Comparison of ENCODE assay signal across 11 mouse cellular contexts in the genomic region with DNA sequence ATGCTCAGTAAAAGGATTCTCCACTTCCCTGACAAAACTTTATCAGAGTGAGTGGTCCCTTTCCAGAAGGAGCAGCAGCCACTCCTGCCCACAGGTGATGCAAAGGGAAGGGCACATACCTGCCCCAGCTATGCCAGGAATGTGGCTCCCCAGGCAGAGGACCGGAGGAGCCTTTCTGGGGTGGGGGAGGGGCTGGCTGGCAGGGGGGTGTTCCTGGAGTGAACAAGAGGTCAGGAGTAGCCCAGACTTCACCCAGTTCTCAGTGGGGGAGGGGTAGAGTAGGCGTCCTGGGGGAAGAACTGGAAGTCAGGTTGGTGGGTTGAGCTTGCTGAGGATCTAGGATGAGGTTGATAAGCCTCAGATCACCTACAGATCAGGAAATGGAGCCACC. TPM values are rescaled to one million over a fixed set of nuclear protein-coding genes. Genes with fewer than 3 reads are reported as not detected.
DNase-seq lines count a peak whose midpoint lies in the region; ATAC-seq and TF ChIP-seq lines count a peak whose summit lies in the region.
"Had no signal": no experiment of that assay in that cellular context is flagged by ENCODE, and none has a peak within 500 bp of the region (broad histone marks: within the 10 kb centered on the region; RNA-seq: fewer than 3 reads in every experiment).

No protein-coding gene starts in this region.

- DNase-seq in midbrain, embryonic 11.5 days (ENCODE audit: low spot score, missing footprints), result no peak
- DNase-seq in midbrain, postnatal 0 days (ENCODE audit: low spot score), result no peak
- DNase-seq in lung, adult 18-20 months, result peak; percentile 74 to 85
- DNase-seq in liver, result no peak
- DNase-seq in adrenal gland, adult 18-20 months (ENCODE audit: low spot score in 2 of 2), result no peak
- DNase-seq in heart, postnatal 4 days, result no peak
- DNase-seq: cerebellum, adult 2 months; gastrocnemius, postnatal 14 days had no signal

- no peak overlapping the region for H3K27ac ChIP-seq in midbrain, embryonic 11.5 days (ENCODE audit: low read depth, low read length)
- no peak overlapping the region for H3K27ac ChIP-seq in midbrain, postnatal 0 days (ENCODE audit: low read depth, low read length)
- H3K27ac ChIP-seq in intestine, postnatal 0 days (ENCODE audit: low read depth, low read length), result peak overlapping the region; percentile 6; the same call in 1 of the 2 replicates
- peak overlapping the region; percentile 63; the same call in 1 of the 2 replicates for H3K27ac ChIP-seq in stomach, embryonic 16.5 days (ENCODE audit: low read length)

- WGBS in midbrain, embryonic 11.5 days, result 18% methylated on average over 2 of the region's 2 CpGs
- WGBS in midbrain, postnatal 0 days, result 29% methylated on average over 2 of the region's 2 CpGs
- 16% methylated on average over 2 of the region's 2 CpGs for WGBS in intestine, postnatal 0 days
- WGBS in stomach, embryonic 16.5 days, result 24% methylated on average over 2 of the region's 2 CpGs

- H3K4me2 ChIP-seq in midbrain, embryonic 11.5 days, result no peak overlapping the region
- H3K4me2 ChIP-seq in midbrain, postnatal 0 days (ENCODE audit: low read depth, low read length, poor library complexity, severe bottlenecking), result no peak overlapping the region
- no peak overlapping the region for H3K4me2 ChIP-seq in intestine, postnatal 0 days (replicated peaks; ENCODE audit: low read depth)
- H3K4me2 ChIP-seq in stomach, embryonic 16.5 days (ENCODE audit: low read depth, low read length), result peak overlapping the region; percentile 18; the same call in 1 of the 2 replicates

- H3K4me1 ChIP-seq in midbrain, embryonic 11.5 days (ENCODE audit: control insufficient read depth, insufficient read depth, low read length), result peaks cover 69% of the 10 kb centered on the region
- H3K4me1 ChIP-seq in midbrain, postnatal 0 days (ENCODE audit: insufficient read depth, low read length), result peaks cover 13% of the 10 kb centered on the region; the same call in 1 of the 2 replicates
- peaks cover 17% of the 10 kb centered on the region for H3K4me1 ChIP-seq in intestine, postnatal 0 days (replicated peaks; ENCODE audit: control insufficient read depth, insufficient read depth, low read length)
- peaks cover 64% of the 10 kb centered on the region for H3K4me1 ChIP-seq in stomach, embryonic 16.5 days (ENCODE audit: control insufficient read depth, insufficient read depth, low read length)

- H3K36me3 ChIP-seq in midbrain, embryonic 11.5 days (ENCODE audit: control insufficient read depth, insufficient read depth, low read length), result peaks cover 10% of the 10 kb centered on the region
- H3K36me3 ChIP-seq in midbrain, postnatal 0 days (ENCODE audit: insufficient read depth, low read length), result peaks cover 23% of the 10 kb centered on the region; the same call in 1 of the 2 replicates
- H3K36me3 ChIP-seq in intestine, postnatal 0 days (ENCODE audit: control insufficient read depth, insufficient read depth), result peaks cover 7% of the 10 kb centered on the region; the same call in 1 of the 2 replicates
- no peaks in the 10 kb centered on the region for H3K36me3 ChIP-seq in stomach, embryonic 16.5 days (ENCODE audit: control insufficient read depth, insufficient read depth, low read length)

- H3K4me3 ChIP-seq in midbrain, embryonic 11.5 days (ENCODE audit: low read depth, low read length), result no peak overlapping the region
- no peak overlapping the region for H3K4me3 ChIP-seq in midbrain, postnatal 0 days (ENCODE audit: low read depth, low read length)
- H3K4me3 ChIP-seq in intestine, postnatal 0 days (ENCODE audit: low read depth, low read length), result no peak overlapping the region
- no peak overlapping the region for H3K4me3 ChIP-seq in stomach, embryonic 16.5 days (replicated peaks; ENCODE audit: low read length)

- no peaks in the 10 kb centered on the region for H3K9me3 ChIP-seq in midbrain, embryonic 11.5 days (ENCODE audit: control insufficient read depth, low read length)
- no peaks in the 10 kb centered on the region for H3K9me3 ChIP-seq in midbrain, postnatal 0 days (ENCODE audit: low read length)
- H3K9me3 ChIP-seq in intestine, postnatal 0 days (ENCODE audit: control insufficient read depth), result no peaks in the 10 kb centered on the region
- no peaks in the 10 kb centered on the region for H3K9me3 ChIP-seq in stomach, embryonic 16.5 days (replicated peaks; ENCODE audit: control insufficient read depth, low read length)

- H3K9ac ChIP-seq in midbrain, embryonic 11.5 days (ENCODE audit: low read length), result 0 out of 2 replicates have a peak overlapping the region, but pooled peaks have one; percentile 16
- no peak overlapping the region for H3K9ac ChIP-seq in midbrain, postnatal 0 days (replicated peaks; ENCODE audit: low read length, poor library complexity, severe bottlenecking)
- 0 out of 2 replicates have a peak overlapping the region, but pooled peaks have one; percentile 5 for H3K9ac ChIP-seq in intestine, postnatal 0 days (ENCODE audit: low read depth, low read length)
- H3K9ac ChIP-seq in stomach, embryonic 16.5 days (ENCODE audit: low read length), result 0 out of 2 replicates have a peak overlapping the region, but pooled peaks have one; percentile 36

- H3K27me3 ChIP-seq in midbrain, embryonic 11.5 days (ENCODE audit: control insufficient read depth, insufficient read depth, low read length), result no peaks in the 10 kb centered on the region; the same call in 1 of the 2 replicates
- no peaks in the 10 kb centered on the region for H3K27me3 ChIP-seq in midbrain, postnatal 0 days (ENCODE audit: insufficient read depth, low read length)
- H3K27me3 ChIP-seq in intestine, postnatal 0 days (replicated peaks; ENCODE audit: control insufficient read depth, insufficient read depth, low read length), result no peaks in the 10 kb centered on the region
- H3K27me3 ChIP-seq in stomach, embryonic 16.5 days (ENCODE audit: control insufficient read depth, insufficient read depth, low read length), result no peaks in the 10 kb centered on the region

- no peak for TF ChIP-seq CTCF in midbrain, postnatal 0 days (IDR thresholded peaks at IDR 0.05)
- no peak for TF ChIP-seq CTCF in intestine, postnatal 0 days (IDR thresholded peaks at IDR 0.05; ENCODE audit: low read depth)

- no peak for ATAC-seq in midbrain, embryonic 11.5 days (ENCODE audit: low FRiP score)
- ATAC-seq in midbrain, postnatal 0 days (ENCODE audit: low FRiP score), result no peak
- no peak for ATAC-seq in intestine, postnatal 0 days
- no peak for ATAC-seq in stomach, embryonic 16.5 days (ENCODE audit: insufficient read depth, low FRiP score)

RNA-seq across cellular contexts. Expression of gene Agrn, which starts 4.1 kb away (rescaled TPM):
- polyA plus RNA-seq in midbrain, embryonic 11.5 days (2014; fragmentation: Nextera tagmentation; extraction: Ambion mirVana), result 62.2 and 68.2 TPM in 2 replicates
- 303 and 333 TPM in 2 replicates for total RNA-seq in midbrain, postnatal 0 days (2014; rRNA removed)
- polyA plus RNA-seq in midbrain, postnatal 0 days (2015; fragmentation: Nextera tagmentation; extraction: Ambion mirVana), result 72.8 and 77.1 TPM in 2 replicates
- 15.1 and 17.7 TPM in 2 replicates for polyA plus RNA-seq in intestine, postnatal 0 days (2015; fragmentation: Nextera tagmentation; extraction: Ambion mirVana)
- 62.8 and 63.6 TPM in 2 replicates for polyA plus RNA-seq in stomach, embryonic 16.5 days (2015; fragmentation: Nextera tagmentation; extraction: Ambion mirVana)
- total RNA-seq in adrenal gland, adult 18-20 months (2021), result 10 to 100 TPM; 27.8 to 29.7 TPM
- 100 to 1,000 TPM; 112 TPM for total RNA-seq in heart, postnatal 4 days (2021)

RNA-seq across cellular contexts. Expression of gene Isg15, which starts 7.4 kb away (rescaled TPM):
- polyA plus RNA-seq in midbrain, embryonic 11.5 days (2014; fragmentation: Nextera tagmentation; extraction: Ambion mirVana), result 0.25 and 0.30 TPM in 2 replicates
- total RNA-seq in midbrain, postnatal 0 days (2014; rRNA removed), result 1.7 and 2.3 TPM in 2 replicates
- polyA plus RNA-seq in midbrain, postnatal 0 days (2015; fragmentation: Nextera tagmentation; extraction: Ambion mirVana), result 2.4 and 3.9 TPM in 2 replicates
- 36.0 and 40.5 TPM in 2 replicates for polyA plus RNA-seq in intestine, postnatal 0 days (2015; fragmentation: Nextera tagmentation; extraction: Ambion mirVana)
- 1.4 and 2.3 TPM in 2 replicates for polyA plus RNA-seq in stomach, embryonic 16.5 days (2015; fragmentation: Nextera tagmentation; extraction: Ambion mirVana)
- total RNA-seq in adrenal gland, adult 18-20 months (2021), result 1 to 10 TPM; 4.8 to 6.8 TPM
- total RNA-seq in heart, postnatal 4 days (2021), result 1 to 10 TPM; 1.3 to 1.4 TPM
- polyA plus RNA-seq: neural tube, embryonic 11.5 days had no signal

RNA-seq across cellular contexts. Expression of gene AW011738, which starts 9.9 kb away (rescaled TPM):
- 2.4 TPM in 2 replicates for polyA plus RNA-seq in midbrain, embryonic 11.5 days (2014; fragmentation: Nextera tagmentation; extraction: Ambion mirVana)
- total RNA-seq in midbrain, postnatal 0 days (2014; rRNA removed), result 7.5 and 8.2 TPM in 2 replicates
- polyA plus RNA-seq in midbrain, postnatal 0 days (2015; fragmentation: Nextera tagmentation; extraction: Ambion mirVana), result 3.5 and 3.7 TPM in 2 replicates
- 0.85 and 0.93 TPM in 2 replicates for polyA plus RNA-seq in intestine, postnatal 0 days (2015; fragmentation: Nextera tagmentation; extraction: Ambion mirVana)
- polyA plus RNA-seq in stomach, embryonic 16.5 days (2015; fragmentation: Nextera tagmentation; extraction: Ambion mirVana), result 2.3 and 2.4 TPM in 2 replicates
- total RNA-seq in adrenal gland, adult 18-20 months (2021), result 1 to 10 TPM; 3.3 to 4.7 TPM
- total RNA-seq in heart, postnatal 4 days (2021), result 1 to 10 TPM; 7.6 to 7.7 TPM

RNA-seq across cellular contexts. Expression of gene Perm1, which starts 22.5 kb away (rescaled TPM):
- 0.81 and 1.2 TPM in 2 replicates for polyA plus RNA-seq in midbrain, embryonic 11.5 days (2014; fragmentation: Nextera tagmentation; extraction: Ambion mirVana)
- 1.9 and 2.0 TPM in 2 replicates for total RNA-seq in midbrain, postnatal 0 days (2014; rRNA removed)
- 1.4 and 1.7 TPM in 2 replicates for polyA plus RNA-seq in midbrain, postnatal 0 days (2015; fragmentation: Nextera tagmentation; extraction: Ambion mirVana)
- 0.39 and 0.47 TPM in 2 replicates for polyA plus RNA-seq in intestine, postnatal 0 days (2015; fragmentation: Nextera tagmentation; extraction: Ambion mirVana)
- polyA plus RNA-seq in stomach, embryonic 16.5 days (2015; fragmentation: Nextera tagmentation; extraction: Ambion mirVana), result 3.6 and 5.4 TPM in 2 replicates
- 1 to 10 TPM; 5.8 to 7.4 TPM for total RNA-seq in adrenal gland, adult 18-20 months (2021)
- total RNA-seq in heart, postnatal 4 days (2021), result 100 to 1,000 TPM in 1 of 2 experiments, 10 to 100 TPM in 1; 91.2 to 106 TPM

RNA-seq across cellular contexts. Expression of gene Plekhn1, which starts 41.5 kb away (rescaled TPM):
- 15.6 and 18.1 TPM in 2 replicates for polyA plus RNA-seq in midbrain, embryonic 11.5 days (2014; fragmentation: Nextera tagmentation; extraction: Ambion mirVana)
- total RNA-seq in midbrain, postnatal 0 days (2014; rRNA removed), result 46.6 and 46.7 TPM in 2 replicates
- polyA plus RNA-seq in midbrain, postnatal 0 days (2015; fragmentation: Nextera tagmentation; extraction: Ambion mirVana), result 18.7 and 19.3 TPM in 2 replicates
- 8.3 and 8.6 TPM in 2 replicates for polyA plus RNA-seq in intestine, postnatal 0 days (2015; fragmentation: Nextera tagmentation; extraction: Ambion mirVana)
- polyA plus RNA-seq in stomach, embryonic 16.5 days (2015; fragmentation: Nextera tagmentation; extraction: Ambion mirVana), result 27.7 and 36.6 TPM in 2 replicates
- total RNA-seq in adrenal gland, adult 18-20 months (2021), result 10 to 100 TPM; 19.7 to 19.8 TPM
- 10 to 100 TPM in 1 of 2 experiments, 1 to 10 TPM in 1; 9.1 to 10.2 TPM for total RNA-seq in heart, postnatal 4 days (2021)

Comparison
In these comparisons a context has a peak if more than half of its experiments do, and no peak if none do; other contexts are left out.
1. DNase-seq: peak in lung, adult 18-20 months (2 of 2); none in midbrain, embryonic 11.5 days (single experiment), midbrain, postnatal 0 days (single experiment), liver (single experiment), adrenal gland, adult 18-20 months (0 of 2) and heart, postnatal 4 days (single experiment).
2. H3K27ac ChIP-seq: peak in intestine, postnatal 0 days (single experiment) and stomach, embryonic 16.5 days (single experiment); none in midbrain, embryonic 11.5 days (single experiment) and midbrain, postnatal 0 days (single experiment).